ENCODE assay signal across 19 mouse cellular contexts in genomic region chr1:130703613-130704012, GRCm38 (mm10). TPM values are rescaled to one million over a fixed set of nuclear protein-coding genes. Genes with fewer than 3 reads are reported as not detected.
"Had no signal": no experiment of that assay in that cellular context is flagged by ENCODE, and none has a peak within 500 bp of the region (broad histone marks: within the 10 kb centered on the region; RNA-seq: fewer than 3 reads in every experiment).

No protein-coding gene starts in this region.

- H3K4me1 ChIP-seq: limb, embryonic 13.5 days; midbrain, embryonic 15.5 days; neural tube, embryonic 13.5 days; stomach, embryonic 15.5 days had no signal

- DNase-seq: kidney, adult 9 months; kidney, postnatal 4 days; left cerebral cortex, postnatal 4 days; right cerebral cortex, postnatal 14 days had no signal

- ATAC-seq: intestine, postnatal 0 days; liver, embryonic 12.5 days; midbrain, embryonic 15.5 days had no signal

- H3K9ac ChIP-seq: limb, embryonic 13.5 days; liver, embryonic 12.5 days; midbrain, embryonic 15.5 days; neural tube, embryonic 13.5 days; stomach, embryonic 15.5 days had no signal

- H3K27ac ChIP-seq: kidney, postnatal 0 days; layer of hippocampus, adult 2 months; limb, embryonic 13.5 days; liver, embryonic 12.5 days; macrophage; midbrain, embryonic 15.5 days; neural tube, embryonic 13.5 days; stomach, embryonic 15.5 days had no signal

- H3K4me3 ChIP-seq: layer of hippocampus, adult 2 months; limb, embryonic 13.5 days; liver, embryonic 12.5 days; megakaryocyte, embryonic 14.5 days; midbrain, embryonic 15.5 days; neural tube, embryonic 13.5 days; stomach, embryonic 15.5 days had no signal

- H3K27me3 ChIP-seq: limb, embryonic 13.5 days; liver, embryonic 12.5 days; megakaryocyte, embryonic 14.5 days; midbrain, embryonic 15.5 days; neural tube, embryonic 13.5 days; stomach, embryonic 15.5 days had no signal

- H3K9me3 ChIP-seq: limb, embryonic 13.5 days; liver, embryonic 12.5 days; megakaryocyte, embryonic 14.5 days; midbrain, embryonic 15.5 days; neural tube, embryonic 13.5 days; stomach, embryonic 15.5 days had no signal

- H3K4me2 ChIP-seq: limb, embryonic 13.5 days; liver, embryonic 12.5 days; midbrain, embryonic 11.5 days; midbrain, embryonic 15.5 days; neural tube, embryonic 13.5 days; stomach, embryonic 15.5 days had no signal

RNA-seq across cellular contexts. Expression of gene Gm29427, which starts 12.0 kb away (rescaled TPM):
- total RNA-seq: layer of hippocampus, adult 2 months; layer of hippocampus, postnatal 10 days; left cerebral cortex, postnatal 10 days; left cerebral cortex, postnatal 4 days had no signal
- polyA plus RNA-seq: kidney, postnatal 0 days; limb, embryonic 13.5 days; liver, embryonic 12.5 days; liver, embryonic 16.5 days; macrophage; midbrain, embryonic 11.5 days; midbrain, embryonic 15.5 days; neural tube, embryonic 13.5 days; spleen, adult 2 months; stomach, embryonic 15.5 days had no signal

RNA-seq across cellular contexts. Expression of gene C4bp, which starts 42.2 kb away (rescaled TPM):
- total RNA-seq: left cerebral cortex, postnatal 10 days; left cerebral cortex, postnatal 4 days had no signal
- polyA plus RNA-seq: limb, embryonic 13.5 days; macrophage; midbrain, embryonic 15.5 days; neural tube, embryonic 13.5 days; spleen, adult 2 months had no signal
